Mouse (Mus musculus) urinary bladder, postnatal 14 days (tissue): ENCODE data around the gene Nup153.

Experiments
- DNase-seq: peaks from one replicate; pipeline ENCODE4 v3.0.0; 2021; ENCODE audit warnings: low spot score

Gene Nup153

GRCm38 (mm10) chr13:46669620-46670271 lies 58.0 kb downstream of the Nup153 start:
- DNase-seq = peak; percentile 22

GRCm38 (mm10) chr13:46669048-46669619 lies 58.6 kb downstream of the Nup153 start, which contains the start of gene Fam8a1:
Fam8a1 (plus strand) TSS chr13:46669522.
- DNase-seq = peak; percentile 89

DNA sequence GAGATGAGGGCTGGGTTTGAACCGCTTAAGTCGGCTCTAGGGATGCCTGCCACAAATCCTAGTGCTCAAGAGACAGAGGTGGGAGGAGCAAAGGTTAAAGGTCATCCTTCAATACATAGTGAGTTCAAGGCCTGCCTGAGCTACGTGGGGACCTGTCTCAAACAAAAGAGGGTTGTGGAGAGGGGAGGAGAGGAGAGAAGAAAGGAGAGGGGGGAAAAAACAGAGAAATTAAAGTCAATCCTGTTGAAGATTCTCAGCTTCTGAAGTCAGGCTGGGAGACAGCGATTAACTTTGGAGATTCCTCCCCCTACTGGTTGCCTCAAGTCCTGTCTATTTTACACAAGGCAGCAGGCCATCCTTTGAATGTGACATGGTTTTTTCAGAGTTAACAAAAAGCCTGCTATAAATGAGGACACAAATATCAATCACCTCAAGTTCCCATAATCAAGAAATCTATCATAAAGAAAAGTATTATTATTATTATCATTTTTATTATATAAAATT lies 64.2 kb downstream of the Nup153 start:
- no peak for DNase-seq

- no peak for DNase-seq
Measured at GRCm38 (mm10) chr13:46659211-46659610, 68.5 kb downstream of the Nup153 start.

DNA sequence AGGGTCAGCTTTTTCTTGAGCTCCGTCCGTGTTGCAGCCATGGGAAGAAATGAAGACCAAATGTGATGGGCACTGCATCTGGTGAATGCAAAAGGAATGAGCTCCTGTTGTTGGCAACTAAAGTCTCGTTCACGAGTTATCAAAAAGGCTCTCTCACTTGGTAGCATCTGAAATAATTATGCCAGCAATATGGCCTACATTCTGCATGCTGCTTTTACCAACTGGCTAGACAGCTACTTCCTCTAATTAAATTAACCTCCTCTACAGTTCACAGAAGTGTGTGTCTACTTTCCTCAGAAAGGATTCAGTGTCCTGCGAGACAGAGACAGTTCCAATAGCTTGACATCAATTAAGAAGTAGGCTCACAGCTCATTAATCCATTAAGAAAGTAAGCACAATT lies 73.2 kb downstream of the Nup153 start:
- DNase-seq = no peak

DNA sequence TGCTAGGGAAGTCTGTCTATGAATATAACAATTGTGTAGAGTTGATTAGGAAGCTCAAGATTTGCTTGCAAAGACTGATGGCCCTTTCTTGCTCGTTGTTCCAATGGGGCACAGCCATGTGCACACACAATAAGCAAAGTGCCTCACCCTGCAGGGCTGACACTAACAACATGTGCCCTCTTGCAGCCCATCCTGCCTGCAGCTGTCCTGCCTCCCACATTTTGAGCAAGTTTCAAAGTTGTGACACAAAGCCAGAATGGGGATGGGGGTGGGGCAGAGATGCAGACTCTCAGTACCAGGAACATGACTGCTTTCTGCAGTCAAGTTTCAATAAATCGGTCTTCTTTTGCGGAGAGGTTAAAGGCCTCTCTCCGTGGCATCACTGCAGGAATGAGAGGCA lies 74.1 kb downstream of the Nup153 start:
- no peak for DNase-seq

DNA sequence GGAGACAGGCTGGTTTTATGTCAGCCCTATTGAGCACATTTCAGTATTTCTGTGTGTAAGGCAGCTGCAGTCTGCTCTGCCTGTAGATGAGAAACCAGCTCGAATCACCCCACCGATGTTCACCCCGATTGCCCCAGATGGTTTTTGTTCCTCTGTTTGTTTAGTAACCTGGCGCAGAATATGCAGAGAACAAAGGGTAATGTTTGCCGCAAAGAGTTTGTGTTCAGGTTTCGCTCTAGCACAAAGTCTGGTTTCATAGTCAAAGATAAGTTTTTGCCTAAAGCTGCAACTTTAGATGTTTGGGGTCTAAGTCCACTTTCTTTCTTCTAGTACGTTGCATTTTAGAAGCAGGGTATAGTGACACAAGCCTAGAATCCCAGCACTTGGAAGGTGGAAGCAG lies 75.1 kb downstream of the Nup153 start:
- DNase-seq = no peak

DNA sequence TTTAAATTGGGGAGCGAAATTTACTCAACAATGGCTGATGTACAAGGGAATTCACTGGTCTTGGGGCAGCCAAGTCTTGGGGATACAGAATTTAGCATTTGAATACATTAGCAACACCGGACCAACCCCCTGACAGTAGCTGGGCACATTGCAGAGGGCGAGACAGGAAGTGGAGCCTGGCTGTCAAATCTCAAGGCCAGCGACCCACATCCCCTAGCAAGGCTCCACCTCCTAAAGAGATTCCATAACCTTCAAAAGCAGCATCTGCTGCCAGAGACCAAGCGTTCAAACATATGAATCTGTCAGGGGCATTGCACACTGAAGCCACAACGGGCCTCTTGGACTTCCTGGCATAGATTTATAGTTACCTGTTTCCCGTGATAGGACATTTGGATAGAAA lies 75.9 kb downstream of the Nup153 start:
- DNase-seq = no peak

- no peak for DNase-seq
Measured at GRCm38 (mm10) chr13:46645476-46645875, 82.3 kb downstream of the Nup153 start.

GRCm38 (mm10) chr13:46644175-46644574 lies 83.6 kb downstream of the Nup153 start:
- no peak for DNase-seq

DNA sequence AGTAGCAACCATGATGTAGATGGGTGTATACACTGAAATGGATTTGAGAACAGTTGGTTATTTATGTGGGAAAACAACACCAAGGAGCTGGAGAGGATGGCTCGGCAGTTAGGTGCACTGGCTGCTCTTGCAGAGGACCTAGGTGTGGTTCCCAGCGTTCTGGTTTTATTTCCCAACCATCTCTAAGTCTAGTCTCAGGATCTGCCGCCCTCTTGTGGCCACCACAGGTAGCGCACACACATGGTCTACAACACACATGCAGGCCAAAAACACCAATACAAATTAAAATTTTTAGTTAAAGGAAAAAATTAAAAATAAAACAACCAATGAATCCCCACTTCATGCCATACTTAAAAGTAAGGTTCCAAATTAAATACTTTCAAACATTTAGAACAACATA lies 85.4 kb downstream of the Nup153 start:
- DNase-seq = no peak

GRCm38 (mm10) chr13:46640608-46641468 lies 86.9 kb downstream of the Nup153 start:
- DNase-seq = no peak

DNA sequence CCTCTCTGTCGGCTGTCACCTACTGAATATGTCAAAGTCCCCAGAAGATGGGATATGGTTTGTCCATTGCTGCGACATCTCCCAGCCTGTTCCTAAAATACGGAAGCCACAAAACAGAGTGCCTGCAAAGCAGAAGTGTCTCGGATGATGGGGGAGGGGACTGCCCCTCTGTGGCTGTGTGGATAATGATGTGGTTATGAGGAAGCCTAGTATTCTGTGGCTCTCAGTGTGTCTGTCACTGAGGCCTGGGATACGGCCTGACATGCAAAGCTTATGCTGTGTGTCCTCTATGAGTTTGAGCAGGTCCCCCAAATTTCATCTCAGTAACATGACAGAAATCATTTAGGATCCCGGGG lies 93.6 kb downstream of the Nup153 start:
- no peak for DNase-seq

GRCm38 (mm10) chr13:46633320-46634132 lies 94.2 kb downstream of the Nup153 start:
- no peak for DNase-seq

DNA sequence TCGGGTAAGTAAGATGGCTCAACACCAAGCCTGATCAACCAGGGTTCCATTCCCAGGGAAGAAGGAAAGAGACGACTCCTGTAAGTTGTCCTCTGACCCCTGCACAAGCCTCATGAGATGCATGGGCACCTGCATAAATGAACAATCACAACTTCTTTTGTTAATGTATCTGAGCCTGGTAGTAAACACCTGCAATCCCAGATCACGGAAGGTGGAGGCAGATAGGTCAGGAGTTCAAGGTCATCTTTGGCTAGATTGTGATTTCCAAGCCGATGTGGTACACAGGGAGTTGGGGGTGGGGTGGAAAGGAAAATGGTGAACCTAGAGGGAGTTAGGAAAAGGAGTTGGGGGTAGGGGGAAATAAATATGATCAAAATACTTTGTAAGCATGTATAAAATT lies 94.9 kb downstream of the Nup153 start:
- no peak for DNase-seq
